Mouse (Mus musculus) stomach, postnatal 0 days (tissue): ENCODE results near the gene Fam198a. TPM values are rescaled to one million over a fixed set of nuclear protein-coding genes. Genes with fewer than 3 reads are reported as not detected.

Source experiments
- ATAC-seq: fragments of 200-750 bp; cut with Nextera tagmentation; 2 replicates; pipeline ENCODE4 v1.8.0; 2017; ENCODE audit not compliant: low FRiP score, low TSS enrichment
- DNase-seq: peaks from one replicate; pipeline ENCODE4 v3.0.0-alpha.2; 2016; ENCODE audit warnings: low spot score
- H3K27ac ChIP-seq: fragments of 300-500 bp; sonication (generic); replicated peaks from 2 replicates; pipeline ENCODE4 v1.5.1; 2014; ENCODE audit warnings: mild to moderate bottlenecking, control low read depth
- H3K27me3 ChIP-seq: fragments of 300-500 bp; sonication (generic); 2 replicates; pipeline ENCODE4 v1.6.1; 2014; ENCODE audit warnings: low read length; ENCODE audit not compliant: control insufficient read depth, insufficient read depth
- H3K36me3 ChIP-seq: fragments of 300-500 bp; sonication (generic); 2 replicates; pipeline ENCODE4 v1.6.1; 2014; ENCODE audit warnings: low read length, mixed read lengths; ENCODE audit not compliant: control insufficient read depth, insufficient read depth
- H3K4me1 ChIP-seq: fragments of 300-500 bp; sonication (generic); replicated peaks from 2 replicates; pipeline ENCODE4 v1.6.1; 2014; ENCODE audit warnings: antibody characterized with exemption; ENCODE audit not compliant: control insufficient read depth, insufficient read depth
- H3K4me2 ChIP-seq: fragments of 300-500 bp; sonication (generic); replicated peaks from 2 replicates; pipeline ENCODE4 v1.6.1; 2014; ENCODE audit warnings: low read depth, mild to moderate bottlenecking, control low read depth, moderate library complexity
- H3K4me3 ChIP-seq: fragments of 300-500 bp; sonication (generic); 2 replicates; pipeline ENCODE4 v1.5.1; 2014; ENCODE audit warnings: low read depth, low read length, control low read depth
- H3K9ac ChIP-seq: fragments of 300-500 bp; sonication (generic); 2 replicates; pipeline ENCODE4 v1.6.1; 2014; ENCODE audit warnings: mild to moderate bottlenecking, low read length, control low read depth, mixed read lengths
- H3K9me3 ChIP-seq: fragments of 300-500 bp; sonication (generic); 2 replicates; pipeline ENCODE4 v1.6.1; 2016; ENCODE audit warnings: low read length; ENCODE audit not compliant: control insufficient read depth
- CTCF ChIP-seq: IDR thresholded peaks from 2 replicates; pipeline ENCODE4 v1.5.1; 2016; ENCODE audit warnings: antibody characterized with exemption, low read depth, mild to moderate bottlenecking, moderate library complexity
- EP300 ChIP-seq: optimal IDR thresholded peaks from 2 replicates; pipeline ENCODE3; 2016; ENCODE audit warnings: antibody characterized with exemption
- WGBS: fragments of 180-500 bp; shearing (Covaris S2); extraction: QIAGEN DNeasy Blood & Tissue Kit; methylation state at CpG from one replicate; pipeline ENCODE4 v1.1.7; 2014; 5-methylcytosine and 5-hydroxymethylcytosine counted together
- polyA plus RNA-seq: library from polyadenylated mRNA; unstranded; fragments of >200 nt; fragmentation: Nextera tagmentation; extraction: Ambion mirVana; gene quantifications from 2 replicates; pipeline ENCODE4 v1.2.1, GENCODE M21; 2015

Fam198a gene
- polyA plus RNA-seq, 1 experiment from 2014 or later, result 2.7 TPM

DNA sequence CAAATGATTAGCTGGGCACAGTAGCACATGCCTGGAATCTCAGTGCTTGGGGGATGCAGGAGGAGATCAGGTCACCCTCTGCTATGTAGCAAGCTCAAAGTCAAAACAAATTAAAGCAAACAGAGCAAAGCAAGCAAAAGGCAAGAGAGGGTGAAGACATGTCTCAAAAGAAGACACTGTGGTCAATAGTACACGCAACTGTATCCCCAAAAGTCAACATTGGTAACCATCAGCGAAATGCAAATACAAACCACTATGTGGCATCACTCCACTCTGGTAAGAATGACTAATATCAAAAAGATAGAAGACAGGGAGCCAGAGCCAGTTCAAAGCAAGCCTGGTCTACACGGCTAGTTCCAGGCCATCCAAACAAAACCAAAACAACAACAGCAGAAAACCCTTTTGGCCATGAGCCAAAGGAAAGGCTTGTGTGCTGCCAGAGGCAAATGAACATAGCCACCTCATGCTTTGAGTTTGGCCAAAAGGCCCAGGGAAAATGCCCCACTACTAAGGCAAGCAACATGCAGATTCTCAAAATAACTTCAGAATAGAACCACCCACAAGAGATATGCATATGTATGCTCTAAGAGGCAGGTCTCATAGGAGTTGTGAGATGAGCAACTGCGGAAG is 45.1 kb upstream of the Fam198a start:
- Histone ChIP-seq H3K27me3 (no peaks in the 10 kb centered on the region), H3K4me1 (no peaks in the 10 kb centered on the region), H3K27ac (no peak overlapping the region), H3K4me2 (no peak overlapping the region), H3K4me3 (no peak overlapping the region), H3K36me3 (no peaks in the 10 kb centered on the region), H3K9me3 (no peaks in the 10 kb centered on the region), H3K9ac (no peak overlapping the region)
- ATAC-seq, result no peak
- TF ChIP-seq EP300 (no peak), CTCF (no peak)
- no peak for DNase-seq
- 73% methylated on average over 4 of the region's 4 CpGs for WGBS

DNA sequence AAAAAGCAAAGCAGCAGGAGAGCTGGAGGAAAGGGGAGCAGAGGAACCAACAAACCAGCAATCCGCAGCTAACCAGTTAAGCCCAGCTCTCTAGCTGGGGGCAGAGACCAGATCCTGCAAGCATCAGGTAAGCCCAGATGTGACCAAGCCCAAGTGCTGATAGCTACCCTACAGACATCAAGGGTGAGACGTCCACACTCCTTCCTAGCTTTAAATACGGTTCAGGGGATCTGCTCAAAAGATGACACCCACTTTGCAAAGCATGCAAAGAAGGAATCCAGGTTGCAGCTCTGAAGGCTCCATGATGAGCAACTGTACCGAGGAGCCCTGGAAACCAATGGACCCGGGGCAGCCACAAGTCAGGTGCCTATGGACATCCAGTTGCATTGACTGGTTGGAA is 44.3 kb upstream of the Fam198a start:
- TF ChIP-seq EP300, result no peak
- no peak for TF ChIP-seq CTCF
- Histone ChIP-seq H3K4me2 (no peak overlapping the region), H3K4me3 (no peak overlapping the region), H3K4me1 (no peaks in the 10 kb centered on the region), H3K9me3 (no peaks in the 10 kb centered on the region), H3K9ac (no peak overlapping the region), H3K36me3 (no peaks in the 10 kb centered on the region), H3K27ac (no peak overlapping the region), H3K27me3 (no peaks in the 10 kb centered on the region)
- no peak for DNase-seq
- WGBS, result 81% methylated on average over 5 of the region's 5 CpGs
- no peak for ATAC-seq

DNA sequence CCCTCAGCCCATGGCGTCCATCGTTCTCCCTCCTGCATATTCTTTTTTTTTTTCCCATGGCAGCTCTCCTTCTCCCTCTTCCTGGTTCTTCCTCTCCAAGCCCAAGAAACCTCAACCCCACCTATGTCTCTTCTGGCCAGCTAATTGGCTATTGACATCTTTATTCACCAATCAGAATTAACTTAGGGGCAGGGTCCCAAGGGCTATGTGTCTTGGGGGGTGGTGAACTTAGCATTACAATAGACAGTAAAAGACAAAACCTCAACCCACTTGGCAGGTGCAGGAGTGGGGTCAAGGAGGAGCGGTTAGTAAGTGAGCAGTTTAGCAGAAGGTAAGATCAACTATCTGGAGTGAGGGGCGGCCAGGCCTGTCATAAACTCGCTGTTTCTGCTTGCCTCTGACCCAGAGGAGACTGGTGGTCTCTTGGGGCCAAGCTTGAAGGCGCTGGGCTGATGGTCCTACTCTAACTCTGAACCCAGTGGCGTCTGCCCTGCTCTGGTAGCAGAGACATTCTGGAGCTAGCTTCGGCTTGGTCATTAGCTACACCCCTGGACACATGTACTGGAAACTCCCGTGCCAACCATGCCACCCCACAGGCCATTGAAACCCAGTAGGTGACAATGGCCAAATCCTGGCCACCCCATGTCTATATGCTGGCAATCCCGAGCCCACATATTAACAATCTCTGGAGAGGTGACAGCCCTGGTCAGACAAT is 43.3 kb upstream of the Fam198a start:
- no peak for DNase-seq
- Histone ChIP-seq H3K9ac (no peak overlapping the region), H3K4me1 (no peaks in the 10 kb centered on the region), H3K4me2 (no peak overlapping the region), H3K27ac (no peak overlapping the region), H3K4me3 (no peak overlapping the region), H3K9me3 (no peaks in the 10 kb centered on the region), H3K36me3 (no peaks in the 10 kb centered on the region), H3K27me3 (no peaks in the 10 kb centered on the region)
- 70% methylated on average over 10 of the region's 10 CpGs for WGBS
- ATAC-seq, result no peak
- TF ChIP-seq EP300 (no peak), CTCF (no peak)

DNA sequence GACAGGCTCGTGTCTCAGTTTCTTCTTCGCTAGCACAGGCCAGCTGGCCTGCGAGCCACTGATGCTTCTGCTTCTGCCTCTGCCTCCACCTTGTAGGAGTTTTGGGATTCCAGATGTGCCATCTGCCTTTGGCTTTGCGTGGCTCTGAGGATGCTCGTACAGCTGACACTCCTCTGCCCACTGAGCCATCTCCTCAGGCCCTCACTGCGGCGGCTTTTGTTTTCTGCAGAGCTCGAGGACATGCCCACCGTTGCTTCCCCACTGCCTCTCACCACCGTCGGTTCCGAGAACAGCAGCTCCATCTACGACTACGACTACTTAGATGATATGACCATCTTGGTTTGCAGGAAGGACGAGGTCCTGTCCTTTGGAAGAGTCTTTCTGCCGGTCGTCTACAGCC is 42.5 kb upstream of the Fam198a start:
- no peaks in the 10 kb centered on the region for H3K9me3 ChIP-seq
- TF ChIP-seq EP300, result no peak
- no peak for TF ChIP-seq CTCF
- H3K27me3 ChIP-seq, result no peaks in the 10 kb centered on the region
- ATAC-seq, result no peak
- H3K36me3 ChIP-seq, result no peaks in the 10 kb centered on the region
- H3K4me1 ChIP-seq, result no peaks in the 10 kb centered on the region
- 88% methylated on average over 17 of the region's 17 CpGs for WGBS
- no peak overlapping the region for H3K9ac ChIP-seq
- H3K4me3 ChIP-seq, result no peak overlapping the region
- no peak overlapping the region for H3K4me2 ChIP-seq
- H3K27ac ChIP-seq, result no peak overlapping the region
- no peak for DNase-seq

DNA sequence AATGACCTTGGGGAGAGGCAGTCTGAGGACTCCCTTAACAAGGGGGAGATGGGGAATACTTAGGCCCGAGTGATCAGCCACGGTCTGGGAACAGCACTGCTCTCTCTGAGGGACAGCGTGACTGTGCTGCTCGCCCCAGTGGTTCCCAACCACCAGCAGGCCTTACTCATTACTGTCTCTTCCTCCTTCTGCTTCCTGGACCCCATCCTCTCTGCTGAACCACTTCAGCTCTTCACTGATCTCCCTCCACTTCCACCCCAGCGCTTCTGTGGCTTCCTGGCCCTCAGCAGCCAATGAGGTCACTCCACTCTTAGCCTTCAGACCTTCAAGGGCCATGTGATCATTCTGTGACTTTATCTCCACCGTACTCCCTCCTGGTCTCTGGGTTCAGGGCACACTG is 41.2 kb upstream of the Fam198a start:
- no peaks in the 10 kb centered on the region for H3K4me1 ChIP-seq
- H3K4me3 ChIP-seq, result no peak overlapping the region
- H3K36me3 ChIP-seq, result no peaks in the 10 kb centered on the region
- no peak overlapping the region for H3K4me2 ChIP-seq
- H3K9ac ChIP-seq, result no peak overlapping the region
- ATAC-seq (no peak), DNase-seq (no peak)
- TF ChIP-seq CTCF (no peak), EP300 (no peak)
- H3K27me3 ChIP-seq, result no peaks in the 10 kb centered on the region
- 79% methylated on average over 6 of the region's 6 CpGs for WGBS
- no peaks in the 10 kb centered on the region for H3K9me3 ChIP-seq
- no peak overlapping the region for H3K27ac ChIP-seq

DNA sequence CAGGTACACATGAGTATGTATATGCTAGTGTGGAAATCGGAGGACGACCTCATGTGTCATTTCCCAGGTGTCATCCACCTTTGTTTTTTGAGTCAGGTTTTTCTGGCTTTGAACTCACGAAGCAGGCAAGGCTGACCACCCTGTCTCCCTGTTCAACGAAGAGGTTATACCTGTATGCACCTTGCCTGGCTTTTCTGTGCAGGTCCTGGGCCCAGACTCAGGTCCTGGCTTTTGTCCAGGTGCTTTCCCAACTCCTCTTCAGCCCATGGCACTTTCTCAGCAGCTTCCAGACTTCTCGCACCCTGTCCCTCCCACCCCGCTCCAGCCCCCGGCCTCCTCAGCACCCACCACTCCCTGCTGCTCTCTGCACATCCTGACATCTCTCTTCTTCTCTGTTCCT is 39.6 kb upstream of the Fam198a start:
- Histone ChIP-seq H3K9me3 (no peaks in the 10 kb centered on the region), H3K9ac (no peak overlapping the region), H3K36me3 (no peaks in the 10 kb centered on the region), H3K4me2 (no peak overlapping the region), H3K4me3 (no peak overlapping the region), H3K27me3 (no peaks in the 10 kb centered on the region), H3K4me1 (peaks cover 3% of the 10 kb centered on the region; the same call in 1 of the 2 replicates), H3K27ac (no peak overlapping the region)
- DNase-seq (no peak), ATAC-seq (no peak)
- WGBS, result 80% methylated on average over 7 of the region's 7 CpGs
- TF ChIP-seq EP300 (no peak), CTCF (no peak)
